Mouse (Mus musculus) small intestine, adult 2 months (tissue): ENCODE results near the gene Fgd4.

Experiments
- CTCF ChIP-seq: fragments of 200-500 bp; IDR thresholded peaks from 2 replicates; pipeline ENCODE4 v1.5.1; 2012; ENCODE audit warnings: low read depth, mild to moderate bottlenecking, control low read depth, inconsistent platforms, low read length, moderate library complexity, mixed read lengths; ENCODE audit not compliant: insufficient replicate concordance, insufficient read length; ENCODE audit errors: extremely low read depth
- POLR2A ChIP-seq: fragments of 200-500 bp; IDR thresholded peaks from 2 replicates; pipeline ENCODE4 v1.6.1; 2012; ENCODE audit warnings: low read depth, mild to moderate bottlenecking, control low read depth, inconsistent platforms, low read length, moderate library complexity

- TF ChIP-seq POLR2A (no peak), CTCF (no peak)
These were observed 76.7 kb downstream of the Fgd4 start for GRCm38 (mm10) chr16:16523632-16524031.
